Mouse (Mus musculus): ENCODE data around the gene Mutyh. TPM values are rescaled to one million over a fixed set of nuclear protein-coding genes. Genes with fewer than 3 reads are reported as not detected.

Gene Mutyh
- total RNA-seq, 1 experiment = 23.1 TPM

DNA sequence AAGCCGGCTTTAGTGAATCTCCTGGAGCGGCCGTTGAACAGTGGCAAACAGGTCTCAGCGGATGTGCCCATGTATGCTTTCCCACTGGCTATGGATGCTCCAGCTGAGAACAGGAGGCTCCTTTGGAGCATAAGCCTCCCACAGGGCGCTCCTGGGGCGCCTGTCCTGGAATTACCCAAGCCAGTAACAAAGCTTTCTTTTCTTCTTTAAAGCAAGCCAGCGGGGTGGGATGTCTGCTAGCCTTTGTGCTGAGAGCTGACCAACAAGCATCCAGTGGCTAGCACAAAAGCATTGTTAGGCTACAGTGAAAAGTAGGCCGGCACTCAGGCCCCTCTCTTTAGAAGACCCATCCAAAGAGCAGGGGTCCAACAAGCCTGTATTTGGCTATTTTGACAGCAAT lies 25.4 kb upstream of the Mutyh start:
- DNase-seq (ENCODE audit: low read depth, low spot score) = peak; percentile 43
- Histone ChIP-seq H3K27ac (ENCODE audit: insufficient read depth, low read depth, low read length, poor library complexity, severe bottlenecking) (peak overlapping the region; percentile 95; the same call in 1 of the 2 replicates), H3K4me3 (ENCODE audit: insufficient read depth in 1 of 2, low read depth in 1 of 2, low read length in 2 of 2, poor library complexity in 1 of 2, severe bottlenecking in 1 of 2) (no peak overlapping the region), H3K9ac (ENCODE audit: insufficient read depth, low read depth, low read length, poor library complexity, severe bottlenecking) (no peak overlapping the region), H3K4me1 (ENCODE audit: control insufficient read depth in 2 of 2, insufficient read depth in 2 of 2, low read length in 2 of 2, poor library complexity in 1 of 2) (peaks cover 17% of the 10 kb centered on the region in 2 experiments), H3K9me3 (ENCODE audit: control insufficient read depth, insufficient read depth, low read depth, low read length) (no peaks in the 10 kb centered on the region), H3K36me3 (ENCODE audit: control insufficient read depth, insufficient read depth, low read length, poor library complexity, severe bottlenecking) (no peaks in the 10 kb centered on the region)
- in situ Hi-C loops (cut with MboI; ENCODE audit: low sequenced_read_pairs in 2 of 2, unreplicated experiment in 2 of 2) = loop anchor here in 1 of 2 experiments (10.0 kb wide), 1 partner anchor 67 kb away; no protein-coding TSS in a partner anchor
- TF ChIP-seq HCFC1 (IDR thresholded peaks at IDR 0.05; ENCODE audit: borderline replicate concordance, insufficient read depth, low read length) (no peak), ZC3H11A (IDR thresholded peaks at IDR 0.05; ENCODE audit: borderline replicate concordance, low read depth, low read length) (no peak), ZNF384 (IDR thresholded peaks at IDR 0.05; ENCODE audit: low read depth, low read length) (no peak), MAFK (IDR thresholded peaks at IDR 0.05; ENCODE audit: insufficient read depth, low read depth, low read length) (no peak), CHD2 (IDR thresholded peaks at IDR 0.05; ENCODE audit: low read depth, low read length) (no peak)

DNA sequence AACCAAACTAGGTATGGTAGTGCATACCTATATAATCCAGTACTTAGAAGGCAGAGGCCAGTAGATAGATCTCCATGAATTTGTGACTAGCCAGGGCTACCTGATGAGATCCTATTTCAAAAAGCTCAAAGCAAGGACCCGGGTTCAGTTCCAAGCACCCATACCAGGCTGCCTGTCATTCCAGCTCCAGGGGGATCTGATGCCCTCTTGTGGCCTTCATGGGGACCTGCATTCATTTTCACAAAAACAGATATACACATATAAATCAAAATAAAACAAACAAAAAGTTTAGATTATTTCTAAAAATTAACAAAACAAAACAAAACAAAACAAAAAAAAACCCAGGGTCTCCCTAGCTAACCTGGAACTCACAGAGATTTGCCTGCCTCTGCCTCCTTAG lies 20.9 kb upstream of the Mutyh start:
- Histone ChIP-seq H3K9ac (ENCODE audit: insufficient read depth, low read depth, low read length, poor library complexity, severe bottlenecking) (no peak overlapping the region), H3K9me3 (ENCODE audit: control insufficient read depth, insufficient read depth, low read depth, low read length) (no peaks in the 10 kb centered on the region), H3K27ac (ENCODE audit: insufficient read depth, low read depth, low read length, poor library complexity, severe bottlenecking) (no peak overlapping the region), H3K4me1 (ENCODE audit: control insufficient read depth in 2 of 2, insufficient read depth in 2 of 2, low read length in 2 of 2, poor library complexity in 1 of 2) (peaks cover 9% of the 10 kb centered on the region in 2 experiments), H3K4me3 (ENCODE audit: insufficient read depth in 1 of 2, low read depth in 1 of 2, low read length in 2 of 2, poor library complexity in 1 of 2, severe bottlenecking in 1 of 2) (no peak overlapping the region), H3K36me3 (ENCODE audit: control insufficient read depth, insufficient read depth, low read length, poor library complexity, severe bottlenecking) (no peaks in the 10 kb centered on the region)
- in situ Hi-C loops (cut with MboI; ENCODE audit: low sequenced_read_pairs in 2 of 2, unreplicated experiment in 2 of 2) = loop anchor here (5.0 to 10.0 kb wide), 2 partner anchors 69 to 72 kb away; no protein-coding TSS in a partner anchor
- TF ChIP-seq ZC3H11A (IDR thresholded peaks at IDR 0.05; ENCODE audit: borderline replicate concordance, low read depth, low read length) = 0 out of 2 replicates have a peak, but pooled peaks have one; percentile 30
- no peak for TF ChIP-seq CHD2 (IDR thresholded peaks at IDR 0.05; ENCODE audit: low read depth, low read length)
- DNase-seq (ENCODE audit: low read depth, low spot score) = no peak

DNA sequence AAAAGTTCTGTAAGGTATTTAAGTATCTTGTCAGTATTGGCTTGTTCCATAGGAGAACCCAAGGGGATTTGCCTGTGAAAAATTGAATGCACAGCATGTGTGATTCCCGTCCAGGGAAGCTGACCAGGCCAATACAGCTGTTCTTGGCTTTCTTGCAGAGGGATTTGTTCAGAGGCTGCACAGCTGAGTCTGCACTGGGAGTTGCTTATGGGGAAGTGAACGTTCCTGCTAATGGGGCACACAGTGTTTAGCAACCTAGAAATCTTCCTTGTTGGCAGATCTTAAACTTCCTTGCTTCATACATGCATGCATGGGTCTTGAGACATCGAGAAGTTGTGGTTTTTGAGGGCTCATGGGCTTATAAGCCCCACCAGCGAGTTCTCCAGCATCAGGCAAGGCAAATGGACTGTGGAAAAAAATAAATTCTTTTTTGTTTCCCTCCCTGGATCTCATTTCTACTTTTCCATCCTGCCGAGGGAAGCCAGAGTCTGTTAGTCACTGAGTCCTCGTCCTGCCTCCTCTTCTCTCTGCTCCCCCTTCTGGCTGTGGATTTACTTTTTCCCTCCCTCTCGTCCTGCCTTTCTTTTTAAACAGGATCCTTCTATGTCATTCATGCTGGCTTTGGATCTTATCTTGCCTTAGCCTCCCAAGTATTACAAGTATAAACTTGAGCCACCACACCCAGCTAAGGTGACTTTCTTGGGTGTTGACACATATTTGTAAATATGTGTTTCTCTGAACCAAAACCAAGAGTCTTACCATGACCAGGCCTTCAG lies 19.4 kb upstream of the Mutyh start:
- Histone ChIP-seq H3K36me3 (ENCODE audit: control insufficient read depth, insufficient read depth, low read length, poor library complexity, severe bottlenecking) (no peaks in the 10 kb centered on the region), H3K27ac (ENCODE audit: insufficient read depth, low read depth, low read length, poor library complexity, severe bottlenecking) (no peak overlapping the region), H3K4me1 (ENCODE audit: control insufficient read depth in 2 of 2, insufficient read depth in 2 of 2, low read length in 2 of 2, poor library complexity in 1 of 2) (peaks cover 3 to 6% of the 10 kb centered on the region in 2 experiments), H3K4me3 (ENCODE audit: insufficient read depth in 1 of 2, low read depth in 1 of 2, low read length in 2 of 2, poor library complexity in 1 of 2, severe bottlenecking in 1 of 2) (no peak overlapping the region), H3K9me3 (ENCODE audit: control insufficient read depth, insufficient read depth, low read depth, low read length) (no peaks in the 10 kb centered on the region), H3K9ac (ENCODE audit: insufficient read depth, low read depth, low read length, poor library complexity, severe bottlenecking) (no peak overlapping the region)
- DNase-seq (ENCODE audit: low read depth, low spot score) = no peak
- no peak for TF ChIP-seq HCFC1 (IDR thresholded peaks at IDR 0.05; ENCODE audit: borderline replicate concordance, insufficient read depth, low read length)
- TF ChIP-seq ZC3H11A (IDR thresholded peaks at IDR 0.05; ENCODE audit: borderline replicate concordance, low read depth, low read length) = no peak
- no peak for TF ChIP-seq MAFK (IDR thresholded peaks at IDR 0.05; ENCODE audit: insufficient read depth, low read depth, low read length)
- no peak for TF ChIP-seq ZNF384 (IDR thresholded peaks at IDR 0.05; ENCODE audit: low read depth, low read length)
- in situ Hi-C loops (cut with MboI; ENCODE audit: low sequenced_read_pairs in 2 of 2, unreplicated experiment in 2 of 2) = loop anchor here (5.0 to 10.0 kb wide), 2 partner anchors 71 to 73 kb away; no protein-coding TSS in a partner anchor

DNA sequence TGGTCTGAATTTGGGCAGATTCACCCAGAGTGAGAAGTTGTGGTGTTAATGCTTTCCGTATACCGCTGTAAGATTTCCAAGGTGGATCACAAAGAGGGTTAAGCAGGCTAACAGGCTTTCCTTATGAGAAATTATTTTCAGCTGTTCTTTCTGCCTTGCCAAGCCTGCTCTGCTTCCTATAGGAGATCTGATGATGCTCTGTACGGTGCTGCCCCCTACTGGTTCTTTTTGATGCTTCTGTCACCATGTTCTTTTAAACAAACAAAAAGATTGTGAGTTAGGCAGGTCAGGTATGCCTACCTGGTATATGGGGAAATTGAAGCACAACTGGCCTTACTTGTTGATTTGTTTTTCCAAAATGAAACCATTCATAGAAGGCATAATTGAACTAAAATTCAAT lies 18.6 kb upstream of the Mutyh start:
- H3K4me3 ChIP-seq (ENCODE audit: insufficient read depth in 1 of 2, low read depth in 1 of 2, low read length in 2 of 2, poor library complexity in 1 of 2, severe bottlenecking in 1 of 2) = no peak overlapping the region
- peak; percentile 86 for DNase-seq (ENCODE audit: low read depth, low spot score)
- no peaks in the 10 kb centered on the region for H3K36me3 ChIP-seq (ENCODE audit: control insufficient read depth, insufficient read depth, low read length, poor library complexity, severe bottlenecking)
- H3K4me1 ChIP-seq (ENCODE audit: control insufficient read depth in 2 of 2, insufficient read depth in 2 of 2, low read length in 2 of 2, poor library complexity in 1 of 2) = peaks cover 0 to 2% of the 10 kb centered on the region in 2 experiments; a peak in 2 of 4 replicates
- TF ChIP-seq MAFK (IDR thresholded peaks at IDR 0.05; ENCODE audit: insufficient read depth, low read depth, low read length) (no peak), ZC3H11A (IDR thresholded peaks at IDR 0.05; ENCODE audit: borderline replicate concordance, low read depth, low read length) (0 out of 2 replicates have a peak, but pooled peaks have one; percentile 39), HCFC1 (IDR thresholded peaks at IDR 0.05; ENCODE audit: borderline replicate concordance, insufficient read depth, low read length) (no peak)
- no peak overlapping the region for H3K9ac ChIP-seq (ENCODE audit: insufficient read depth, low read depth, low read length, poor library complexity, severe bottlenecking)
- in situ Hi-C loops (cut with MboI; ENCODE audit: low sequenced_read_pairs in 2 of 2, unreplicated experiment in 2 of 2) = loop anchor here (5.0 to 10.0 kb wide), 2 partner anchors 72 to 74 kb away; no protein-coding TSS in a partner anchor
- H3K27ac ChIP-seq (ENCODE audit: insufficient read depth, low read depth, low read length, poor library complexity, severe bottlenecking) = no peak overlapping the region
- H3K9me3 ChIP-seq (ENCODE audit: control insufficient read depth, insufficient read depth, low read depth, low read length) = no peaks in the 10 kb centered on the region
